Mouse (Mus musculus): ENCODE results near the gene 6430548M08Rik. TPM values are rescaled to one million over a fixed set of nuclear protein-coding genes. Genes with fewer than 3 reads are reported as not detected.

Gene 6430548M08Rik
- total and polyA plus RNA-seq, 3 experiments, result 6.4 to 20.0 (median 16.1) TPM

GRCm38 (mm10) chr8:120096486-120096885 is 17.5 kb upstream of the 6430548M08Rik start:
- Histone ChIP-seq H3K36me3 (ENCODE audit: control insufficient read depth, insufficient read depth, low read length) (no peaks in the 10 kb centered on the region), H3K79me2 (replicated peaks; ENCODE audit: control insufficient read depth, insufficient read depth, low read length) (peaks cover 11% of the 10 kb centered on the region), H3K4me1 (ENCODE audit: control insufficient read depth, insufficient read depth, low read length) (peaks cover 2% of the 10 kb centered on the region; the same call in 1 of the 2 replicates), H3K27ac (no peak overlapping the region), H3K27me3 (ENCODE audit: control insufficient read depth, insufficient read depth, low read length) (no peaks in the 10 kb centered on the region), H3K9ac (ENCODE audit: low read depth, low read length) (no peak overlapping the region), H3K4me3 (no peak overlapping the region)
- TF ChIP-seq POLR2A (IDR thresholded peaks at IDR 0.05; ENCODE audit: insufficient read depth, low read depth, low read length), result no peak
- TF ChIP-seq CTCF (IDR thresholded peaks at IDR 0.05), result no peak
- no peak for TF ChIP-seq EP300 (IDR thresholded peaks at IDR 0.05; ENCODE audit: insufficient read depth, low read depth, low read length)
- DNase-seq, result no peak
- WGBS, result 68% methylated on average over 2 of the region's 2 CpGs
- intact Hi-C loops (cut with DNase I), result no loop called here

- H3K36me3 ChIP-seq (ENCODE audit: control insufficient read depth, insufficient read depth, low read length), result peaks cover 13% of the 10 kb centered on the region
- peak overlapping the region; percentile 82 for H3K4me3 ChIP-seq
- DNase-seq, result no peak
- peaks cover 16% of the 10 kb centered on the region for H3K4me1 ChIP-seq (ENCODE audit: control insufficient read depth, insufficient read depth, low read length)
- H3K79me2 ChIP-seq (replicated peaks; ENCODE audit: control insufficient read depth, insufficient read depth, low read length), result peaks cover 6% of the 10 kb centered on the region
- H3K27ac ChIP-seq, result peak overlapping the region; percentile 98
- H3K9ac ChIP-seq (ENCODE audit: low read depth, low read length), result peak overlapping the region; percentile 97
- no peak for TF ChIP-seq EP300 (IDR thresholded peaks at IDR 0.05; ENCODE audit: insufficient read depth, low read depth, low read length)
- TF ChIP-seq CTCF (IDR thresholded peaks at IDR 0.05), result no peak
- TF ChIP-seq POLR2A (IDR thresholded peaks at IDR 0.05; ENCODE audit: insufficient read depth, low read depth, low read length), result no peak
- no peaks in the 10 kb centered on the region for H3K27me3 ChIP-seq (ENCODE audit: control insufficient read depth, insufficient read depth, low read length)
- 2% methylated on average over 25 of the region's 25 CpGs for whole genome bisulfite sequencing
- intact Hi-C loops (cut with DNase I), result no loop called here
Observed at GRCm38 (mm10) chr8:120100388-120101067, 13.4 kb upstream of the 6430548M08Rik start.

GRCm38 (mm10) chr8:120101068-120101972 is 12.6 kb upstream of the 6430548M08Rik start, which contains the start of gene Zdhhc7:
TSS of gene Zdhhc7 (minus strand) at chr8:120101482.
- Histone ChIP-seq H3K27ac (peak within 1 kb of the TSS; percentile 98), H3K27me3 (ENCODE audit: control insufficient read depth, insufficient read depth, low read length) (no peaks in the 10 kb centered on the region), H3K36me3 (ENCODE audit: control insufficient read depth, insufficient read depth, low read length) (peaks cover 13% of the 10 kb centered on the region), H3K9ac (ENCODE audit: low read depth, low read length) (peak within 1 kb of the TSS; percentile 97), H3K79me2 (replicated peaks; ENCODE audit: control insufficient read depth, insufficient read depth, low read length) (peaks cover 6% of the 10 kb centered on the region), H3K4me3 (peak within 1 kb of the TSS; percentile 82), H3K4me1 (ENCODE audit: control insufficient read depth, insufficient read depth, low read length) (peaks cover 17% of the 10 kb centered on the region)
- intact Hi-C loops (cut with DNase I), result no loop called here
- peak; percentile 91 for DNase-seq
- 0 out of 2 replicates have a peak, but pooled peaks have one; percentile 15 for TF ChIP-seq EP300 (IDR thresholded peaks at IDR 0.05; ENCODE audit: insufficient read depth, low read depth, low read length)
- TF ChIP-seq CTCF (IDR thresholded peaks at IDR 0.05), result peak; percentile 45
- peak; percentile 68 for TF ChIP-seq POLR2A (IDR thresholded peaks at IDR 0.05; ENCODE audit: insufficient read depth, low read depth, low read length)
- WGBS, result under 1% methylated on average over 88 of the region's 88 CpGs

GRCm38 (mm10) chr8:120103916-120104315 is 10.0 kb upstream of the 6430548M08Rik start:
- intact Hi-C loops (cut with DNase I), result loop anchor here (2.0 kb wide), 1 partner anchor 23 kb away; no protein-coding TSS in a partner anchor
- Histone ChIP-seq H3K9ac (ENCODE audit: low read depth, low read length) (no peak overlapping the region), H3K36me3 (ENCODE audit: control insufficient read depth, insufficient read depth, low read length) (peaks cover 13% of the 10 kb centered on the region), H3K4me3 (no peak overlapping the region), H3K27me3 (ENCODE audit: control insufficient read depth, insufficient read depth, low read length) (no peaks in the 10 kb centered on the region), H3K79me2 (replicated peaks; ENCODE audit: control insufficient read depth, insufficient read depth, low read length) (no peaks in the 10 kb centered on the region; the same call in none of the 2 replicates), H3K4me1 (ENCODE audit: control insufficient read depth, insufficient read depth, low read length) (peaks cover 17% of the 10 kb centered on the region), H3K27ac (peak overlapping the region; percentile 98)
- no peak for DNase-seq
- 37% methylated on average over 9 of the region's 9 CpGs for WGBS
- TF ChIP-seq POLR2A (IDR thresholded peaks at IDR 0.05; ENCODE audit: insufficient read depth, low read depth, low read length) (no peak), CTCF (IDR thresholded peaks at IDR 0.05) (no peak), EP300 (IDR thresholded peaks at IDR 0.05; ENCODE audit: insufficient read depth, low read depth, low read length) (no peak)

GRCm38 (mm10) chr8:120104721-120105272 is 9.2 kb upstream of the 6430548M08Rik start:
- DNase-seq, result peak; percentile 72 to 86

More at GRCm38 (mm10) chr8:120104721-120105272, 9.2 kb upstream of the 6430548M08Rik start:
- Histone ChIP-seq H3K4me3 (no peak overlapping the region), H3K27ac (peak overlapping the region; percentile 98), H3K79me2 (replicated peaks; ENCODE audit: control insufficient read depth, insufficient read depth, low read length) (no peaks in the 10 kb centered on the region; the same call in none of the 2 replicates), H3K36me3 (ENCODE audit: control insufficient read depth, insufficient read depth, low read length) (peaks cover 13% of the 10 kb centered on the region), H3K9ac (ENCODE audit: low read depth, low read length) (no peak overlapping the region; the same call in 1 of the 2 replicates), H3K27me3 (ENCODE audit: control insufficient read depth, insufficient read depth, low read length) (no peaks in the 10 kb centered on the region), H3K4me1 (ENCODE audit: control insufficient read depth, insufficient read depth, low read length) (peaks cover 16% of the 10 kb centered on the region)
- 27% methylated on average over 9 of the region's 9 CpGs for WGBS
- intact Hi-C loops (cut with DNase I), result no loop called here
- TF ChIP-seq CTCF (IDR thresholded peaks at IDR 0.05) (no peak), EP300 (IDR thresholded peaks at IDR 0.05; ENCODE audit: insufficient read depth, low read depth, low read length) (peak; percentile 31; the same call in 1 of the 2 replicates), POLR2A (IDR thresholded peaks at IDR 0.05; ENCODE audit: insufficient read depth, low read depth, low read length) (peak; percentile 43)

Data from heart, adult 2 months (tissue).